Mouse (Mus musculus): ENCODE results near the gene Depdc1b.

DNA sequence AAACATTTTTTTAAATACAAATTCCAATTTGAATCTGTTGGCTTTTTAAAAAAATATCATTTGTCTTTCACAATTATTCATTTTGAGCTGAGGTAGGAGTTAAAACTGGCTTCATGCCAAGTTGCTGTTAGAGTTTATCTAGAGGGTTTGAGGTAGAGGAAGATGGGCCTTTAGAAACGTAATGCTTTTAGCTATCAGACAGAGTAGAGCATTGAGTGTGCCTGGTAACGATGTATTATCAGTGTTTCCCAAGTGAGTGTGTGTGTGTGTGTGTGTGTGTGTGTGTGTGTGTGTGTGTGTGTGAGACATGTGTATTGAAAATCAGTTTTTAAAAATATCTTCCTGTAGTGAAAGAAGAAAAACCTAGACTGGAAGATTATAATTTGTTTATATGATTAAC lies 60.5 kb downstream of the Depdc1b start:
- TF ChIP-seq HCFC1 (IDR thresholded peaks at IDR 0.05; ENCODE audit: borderline replicate concordance, insufficient read depth, low read length) (no peak), CHD2 (IDR thresholded peaks at IDR 0.05; ENCODE audit: low read depth, low read length) (no peak), MAFK (IDR thresholded peaks at IDR 0.05; ENCODE audit: insufficient read depth, low read depth, low read length) (no peak), ZC3H11A (IDR thresholded peaks at IDR 0.05; ENCODE audit: borderline replicate concordance, low read depth, low read length) (no peak)

All from ES-E14 (cell line).